Mouse (Mus musculus): ENCODE measurements around the gene Ccdc158.

DNA sequence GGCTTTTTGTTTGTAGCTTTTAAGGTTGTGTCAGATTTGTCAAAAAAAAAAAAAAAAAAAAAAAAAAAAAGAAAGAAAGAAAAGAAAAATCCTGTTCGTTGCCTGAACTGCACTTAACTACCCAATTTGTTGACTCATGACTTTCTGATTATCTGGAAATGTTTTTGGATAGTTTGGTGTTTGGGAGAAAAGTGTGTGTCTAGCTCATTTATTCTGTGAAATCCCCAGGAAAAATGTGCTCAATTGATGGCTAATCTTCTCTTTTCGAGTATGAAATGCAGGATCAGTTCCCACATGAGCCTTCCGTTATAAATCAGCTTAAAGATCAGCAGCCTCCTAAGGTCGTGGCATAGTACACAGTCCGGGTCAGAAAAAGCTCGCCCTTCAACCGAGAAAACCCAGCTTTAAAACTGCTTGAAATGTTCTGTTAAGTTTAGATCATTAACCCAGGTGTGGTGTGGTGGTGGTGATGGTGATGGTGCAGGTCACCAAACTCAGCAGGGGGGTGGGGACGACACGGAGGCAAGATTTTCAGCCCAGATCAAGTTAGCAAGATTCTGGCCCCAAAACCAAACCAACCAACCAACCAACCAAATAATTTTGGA, 8.9 kb upstream of the Ccdc158 start:
- TF ChIP-seq CTCF (IDR thresholded peaks at IDR 0.05; ENCODE audit: low read depth, low read length): no peak
- TF ChIP-seq POLR2A (IDR thresholded peaks at IDR 0.05; ENCODE audit: borderline replicate concordance, low read depth, low read length): no peak
